Mouse (Mus musculus) hindbrain, embryonic 16.5 days (tissue): ENCODE data around the gene Iars2. TPM values are rescaled to one million over a fixed set of nuclear protein-coding genes. Genes with fewer than 3 reads are reported as not detected.

Experiments used
- ATAC-seq: fragments of 200-750 bp; cut with Nextera tagmentation; 2 replicates; pipeline ENCODE4 v1.8.0; 2017; ENCODE audit warnings: moderate TSS enrichment, moderate library complexity
- H3K27ac ChIP-seq: fragments of 300-500 bp; sonication (generic); 2 replicates; pipeline ENCODE4 v1.5.1; 2014; ENCODE audit warnings: low read depth, mild to moderate bottlenecking, control low read depth, low read length, moderate library complexity
- H3K27me3 ChIP-seq: fragments of 300-500 bp; sonication (generic); replicated peaks from 2 replicates; pipeline ENCODE4 v1.6.1; 2014; ENCODE audit warnings: low read length; ENCODE audit not compliant: control insufficient read depth, insufficient read depth
- H3K36me3 ChIP-seq: fragments of 300-500 bp; sonication (generic); 2 replicates; pipeline ENCODE4 v1.6.1; 2014; ENCODE audit warnings: mild to moderate bottlenecking, low read length, moderate library complexity, mixed read lengths; ENCODE audit not compliant: control insufficient read depth, insufficient read depth
- H3K4me1 ChIP-seq: fragments of 300-500 bp; sonication (generic); 2 replicates; pipeline ENCODE4 v1.6.1; 2014; ENCODE audit warnings: low read depth, low read length; ENCODE audit not compliant: control insufficient read depth, insufficient read depth
- H3K4me2 ChIP-seq: fragments of 300-500 bp; sonication (generic); 2 replicates; pipeline ENCODE4 v1.6.1; 2014; ENCODE audit warnings: mild to moderate bottlenecking, low read length, control low read depth, moderate library complexity
- H3K4me3 ChIP-seq: fragments of 300-500 bp; sonication (generic); 2 replicates; pipeline ENCODE4 v1.5.1; 2014; ENCODE audit warnings: mild to moderate bottlenecking, low read length, control low read depth, moderate library complexity
- H3K9ac ChIP-seq: fragments of 300-500 bp; sonication (generic); 2 replicates; pipeline ENCODE4 v1.6.1; 2014; ENCODE audit warnings: low read depth, mild to moderate bottlenecking, control low read depth, low read length, moderate library complexity
- H3K9me3 ChIP-seq: fragments of 300-500 bp; sonication (generic); 2 replicates; pipeline ENCODE4 v1.6.1; 2014; ENCODE audit warnings: mild to moderate bottlenecking, low read length, moderate library complexity; ENCODE audit not compliant: control insufficient read depth
- WGBS: fragments of 180-500 bp; shearing (Covaris S2); extraction: QIAGEN DNeasy Blood & Tissue Kit; methylation state at CpG from one replicate; pipeline ENCODE4 v1.1.7; 2014; 5-methylcytosine and 5-hydroxymethylcytosine counted together
- polyA plus RNA-seq: library from polyadenylated mRNA; unstranded; fragments of >200 nt; fragmentation: Nextera tagmentation; extraction: Ambion mirVana; gene quantifications from 2 replicates; pipeline ENCODE4 v1.2.1, GENCODE M21; 2015

Gene Iars2
- polyA plus RNA-seq, 1 experiment from 2014 or later = 18.6 TPM

DNA sequence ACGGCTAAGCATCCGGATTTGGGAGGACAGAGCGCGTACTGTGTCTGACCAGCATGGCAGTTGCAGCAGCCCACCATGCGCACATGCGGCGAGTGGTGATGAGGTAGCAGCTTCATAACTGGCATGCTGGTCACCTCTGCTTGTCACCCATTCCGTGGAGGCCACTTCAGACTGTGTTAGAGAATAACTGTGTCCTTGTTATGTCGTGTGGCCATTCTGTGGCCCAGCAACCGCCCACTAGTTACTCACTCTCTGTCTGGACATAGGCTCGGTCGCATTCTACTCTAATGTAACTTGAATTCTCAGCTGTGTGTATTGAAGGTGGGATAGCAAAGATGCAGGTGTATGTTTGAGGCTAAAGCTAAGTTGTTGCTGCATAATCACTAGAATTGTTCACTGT is 73.9 kb downstream of the Iars2 start:
- no peak for ATAC-seq
- Histone ChIP-seq H3K4me3 (no peak overlapping the region), H3K27ac (no peak overlapping the region), H3K4me2 (no peak overlapping the region), H3K27me3 (no peaks in the 10 kb centered on the region), H3K9ac (no peak overlapping the region), H3K36me3 (peaks cover 34% of the 10 kb centered on the region), H3K9me3 (no peaks in the 10 kb centered on the region), H3K4me1 (no peaks in the 10 kb centered on the region; the same call in 1 of the 2 replicates)
- WGBS = 93% methylated on average over 12 of the region's 12 CpGs

DNA sequence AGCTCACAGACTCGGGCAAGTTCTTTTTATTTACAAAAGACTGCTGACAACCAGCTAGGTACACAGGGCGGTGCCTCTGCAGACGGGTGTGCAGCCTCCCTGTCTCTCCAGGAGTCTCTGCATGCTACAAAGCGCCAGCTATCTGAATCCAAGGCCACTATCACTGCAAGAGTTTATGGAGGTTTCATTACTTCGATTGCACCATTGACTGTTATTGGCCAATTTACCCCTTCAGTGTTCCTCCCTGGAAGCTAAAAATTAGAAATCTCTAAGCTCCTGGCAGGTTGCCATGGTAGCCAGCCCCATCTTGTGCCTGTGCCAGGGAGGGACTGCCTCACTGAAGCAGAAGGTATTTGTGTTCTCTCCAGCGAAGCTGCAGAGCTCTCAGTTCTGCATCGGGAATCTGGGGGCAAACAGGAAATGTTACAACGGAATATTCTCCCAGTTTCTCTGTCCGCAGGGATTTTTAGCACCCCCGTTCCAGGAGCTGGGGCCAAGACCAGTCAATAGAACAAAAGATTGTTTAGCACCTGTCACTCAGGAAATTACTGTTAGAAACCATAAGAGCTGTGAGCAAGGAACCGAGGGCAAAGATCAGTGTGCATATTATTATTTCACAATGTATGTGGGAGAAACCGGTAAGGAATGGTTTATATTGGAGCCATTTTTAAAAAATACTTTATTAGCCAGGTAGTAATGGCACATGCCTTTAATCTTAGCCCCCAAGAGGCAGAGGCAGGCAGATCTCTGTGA is 75.9 kb downstream of the Iars2 start:
- Histone ChIP-seq H3K9ac (no peak overlapping the region), H3K9me3 (no peaks in the 10 kb centered on the region), H3K27me3 (no peaks in the 10 kb centered on the region), H3K4me2 (no peak overlapping the region), H3K4me1 (no peaks in the 10 kb centered on the region; the same call in 1 of the 2 replicates), H3K4me3 (no peak overlapping the region), H3K27ac (peak overlapping the region; percentile 65), H3K36me3 (peaks cover 38% of the 10 kb centered on the region)
- 45% methylated on average over 12 of the region's 12 CpGs for WGBS
- peak; percentile 67 for ATAC-seq

DNA sequence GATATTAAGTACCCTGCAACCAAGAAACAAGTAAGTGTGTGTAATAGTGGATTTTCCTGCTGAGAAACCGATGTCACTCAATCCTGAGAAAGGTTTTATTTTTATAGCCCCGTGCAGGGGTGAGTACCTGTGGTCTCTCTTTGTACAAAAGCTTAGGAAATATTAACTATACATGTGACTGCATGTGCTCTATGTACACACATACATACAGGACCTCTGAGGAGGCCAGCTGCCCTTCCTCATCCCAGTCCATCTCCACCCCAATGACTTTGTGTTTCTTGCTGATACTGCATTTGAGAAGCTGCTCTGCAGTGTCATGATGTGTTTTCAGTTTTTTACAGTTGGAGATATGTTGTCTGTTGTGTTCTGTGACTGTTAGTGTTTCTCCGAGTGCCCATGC is 76.8 kb downstream of the Iars2 start:
- H3K9me3 ChIP-seq = no peaks in the 10 kb centered on the region
- no peaks in the 10 kb centered on the region for H3K27me3 ChIP-seq
- H3K4me1 ChIP-seq = no peaks in the 10 kb centered on the region; the same call in 1 of the 2 replicates
- H3K4me3 ChIP-seq = no peak overlapping the region
- H3K9ac ChIP-seq = no peak overlapping the region
- no peak for ATAC-seq
- H3K27ac ChIP-seq = no peak overlapping the region
- peaks cover 39% of the 10 kb centered on the region for H3K36me3 ChIP-seq
- 90% methylated on average over 3 of the region's 3 CpGs for WGBS
- H3K4me2 ChIP-seq = no peak overlapping the region

DNA sequence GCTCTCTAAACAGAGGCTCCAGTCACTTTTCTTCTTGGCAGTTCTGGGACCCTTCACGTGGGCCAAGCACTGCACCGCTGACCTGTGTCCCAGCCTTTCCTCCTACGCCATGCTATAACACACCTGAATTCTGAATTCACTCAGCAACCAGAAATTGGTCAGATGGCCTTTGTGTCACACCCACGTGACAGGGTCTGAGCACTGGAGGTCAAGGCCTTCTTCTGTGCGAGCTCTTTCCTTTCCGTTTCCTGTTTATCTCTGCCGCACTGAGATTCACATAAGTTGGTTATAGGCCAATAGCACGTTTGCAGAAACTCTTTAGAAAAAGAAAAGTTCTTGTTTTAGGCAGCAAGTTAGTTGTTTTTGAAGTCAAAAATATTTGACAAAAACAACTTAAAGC is 80.5 kb downstream of the Iars2 start:
- WGBS = 95% methylated on average over 8 of the region's 8 CpGs
- Histone ChIP-seq H3K4me2 (no peak overlapping the region), H3K4me1 (no peaks in the 10 kb centered on the region; the same call in 1 of the 2 replicates), H3K27me3 (no peaks in the 10 kb centered on the region), H3K27ac (no peak overlapping the region), H3K4me3 (no peak overlapping the region), H3K9me3 (no peaks in the 10 kb centered on the region), H3K36me3 (peaks cover 39% of the 10 kb centered on the region), H3K9ac (no peak overlapping the region)
- no peak for ATAC-seq

DNA sequence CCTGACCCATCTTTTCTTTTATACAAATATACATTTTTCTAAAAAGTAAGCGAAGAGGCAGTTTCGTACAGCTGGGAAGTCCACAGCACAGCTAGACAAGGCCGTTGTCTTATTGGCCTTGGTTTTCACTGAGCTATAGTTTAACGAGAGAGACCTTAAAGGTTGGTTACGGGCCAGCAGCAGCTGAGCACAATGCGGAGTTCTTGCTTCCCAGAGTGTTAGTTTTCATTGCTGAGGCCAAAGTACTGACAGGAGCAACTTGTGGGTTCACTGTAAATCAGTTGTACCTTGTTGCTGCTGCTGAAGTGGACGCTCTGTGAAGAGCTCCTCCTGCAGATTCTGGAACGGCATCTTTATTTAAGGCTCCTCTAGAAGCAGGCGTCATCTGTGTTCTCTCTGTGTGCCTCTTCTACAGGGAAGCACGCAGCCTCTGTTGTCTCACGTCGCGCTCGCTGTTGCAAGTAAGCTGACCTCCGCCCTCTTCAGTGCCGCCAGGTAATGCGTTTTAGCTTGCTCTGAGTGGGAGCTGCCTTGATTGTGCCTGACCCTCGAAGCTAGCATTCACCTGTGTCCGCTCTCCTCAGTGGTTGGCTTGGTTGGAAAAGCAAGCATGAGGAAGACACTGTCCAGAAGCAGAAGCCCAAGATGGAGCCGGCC is 81.6 kb downstream of the Iars2 start:
- Histone ChIP-seq H3K4me1 (no peaks in the 10 kb centered on the region; the same call in 1 of the 2 replicates), H3K4me3 (no peak overlapping the region), H3K4me2 (no peak overlapping the region), H3K27me3 (no peaks in the 10 kb centered on the region), H3K27ac (no peak overlapping the region), H3K9ac (no peak overlapping the region), H3K36me3 (peaks cover 40% of the 10 kb centered on the region), H3K9me3 (no peaks in the 10 kb centered on the region)
- 91% methylated on average over 20 of the region's 20 CpGs for WGBS
- no peak for ATAC-seq

DNA sequence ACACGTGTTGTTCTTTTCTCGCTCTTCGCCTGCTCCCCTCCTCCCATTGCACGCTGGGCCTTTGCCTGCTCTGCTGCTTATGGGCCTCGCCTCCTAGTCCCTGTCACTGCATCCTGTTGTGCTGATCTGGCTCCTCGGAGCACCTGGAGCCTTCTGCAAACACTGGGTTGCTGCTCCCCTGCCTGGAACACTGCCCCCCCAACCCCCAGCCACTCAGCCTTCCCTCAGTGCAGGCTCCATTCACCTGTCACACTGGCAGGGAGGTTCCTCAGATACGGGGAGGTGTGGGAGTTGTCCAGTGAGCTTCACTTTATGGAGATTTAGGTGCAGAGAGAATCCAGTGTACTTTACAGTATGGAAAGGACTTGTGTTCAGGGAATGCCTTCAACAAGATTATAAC is 83.7 kb downstream of the Iars2 start:
- WGBS = 75% methylated on average over 7 of the region's 7 CpGs

DNA sequence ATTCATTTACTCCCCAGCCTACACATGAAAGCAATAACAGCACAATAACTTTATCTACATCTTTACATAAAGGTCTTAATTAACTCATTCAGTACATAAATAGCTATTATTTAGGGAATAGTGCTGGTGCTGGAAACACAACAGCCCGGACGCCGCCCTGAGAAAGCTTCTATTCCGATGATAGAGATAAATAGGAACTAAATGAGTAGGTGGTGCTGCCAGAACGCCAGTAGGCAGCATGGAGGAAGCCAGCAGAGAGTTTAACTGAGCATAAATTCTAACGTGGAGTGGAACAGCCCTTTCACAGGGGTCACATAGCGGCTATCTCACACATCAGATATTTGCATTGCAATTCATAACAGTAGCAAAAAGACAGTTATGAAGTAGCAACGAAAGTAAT is 86.2 kb downstream of the Iars2 start:
- H3K4me3 ChIP-seq = no peak overlapping the region
- no peak overlapping the region for H3K27ac ChIP-seq
- H3K4me1 ChIP-seq = no peaks in the 10 kb centered on the region
- 69% methylated on average over 8 of the region's 8 CpGs for WGBS
- no peaks in the 10 kb centered on the region for H3K9me3 ChIP-seq
- H3K9ac ChIP-seq = no peak overlapping the region
- no peaks in the 10 kb centered on the region for H3K27me3 ChIP-seq
- peaks cover 25% of the 10 kb centered on the region for H3K36me3 ChIP-seq
- H3K4me2 ChIP-seq = no peak overlapping the region
- ATAC-seq = no peak

More for the DNA sequence above, 83.7 kb downstream of the Iars2 start:
- peaks cover 26% of the 10 kb centered on the region for H3K36me3 ChIP-seq
- no peak overlapping the region for H3K4me2 ChIP-seq
- no peaks in the 10 kb centered on the region for H3K4me1 ChIP-seq
- H3K4me3 ChIP-seq = no peak overlapping the region
- no peak overlapping the region for H3K9ac ChIP-seq
- H3K27ac ChIP-seq = no peak overlapping the region
- ATAC-seq = no peak
- no peaks in the 10 kb centered on the region for H3K9me3 ChIP-seq
- no peaks in the 10 kb centered on the region for H3K27me3 ChIP-seq

DNA sequence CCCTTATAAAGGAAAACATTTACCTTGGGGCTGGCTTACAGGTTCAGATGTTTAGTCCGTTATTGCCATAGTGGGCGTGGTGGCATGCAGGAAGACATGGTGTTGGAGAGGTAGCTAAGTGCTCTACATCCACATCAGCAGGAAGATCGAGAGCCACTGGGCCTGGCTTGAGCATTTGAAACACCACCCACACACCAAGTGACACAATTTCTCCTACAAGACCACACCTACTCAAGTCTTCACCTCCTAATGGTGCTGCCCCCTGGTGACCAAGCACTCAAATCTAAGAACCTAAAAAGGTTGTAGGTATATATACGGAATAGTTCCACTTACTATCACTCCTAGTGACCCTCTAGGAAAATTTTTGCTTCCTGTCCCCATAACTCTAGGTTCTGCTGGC is 92.7 kb downstream of the Iars2 start:
- Histone ChIP-seq H3K4me1 (no peaks in the 10 kb centered on the region), H3K36me3 (peaks cover 27% of the 10 kb centered on the region)
- WGBS = 91% methylated on average over 4 of the region's 4 CpGs

DNA sequence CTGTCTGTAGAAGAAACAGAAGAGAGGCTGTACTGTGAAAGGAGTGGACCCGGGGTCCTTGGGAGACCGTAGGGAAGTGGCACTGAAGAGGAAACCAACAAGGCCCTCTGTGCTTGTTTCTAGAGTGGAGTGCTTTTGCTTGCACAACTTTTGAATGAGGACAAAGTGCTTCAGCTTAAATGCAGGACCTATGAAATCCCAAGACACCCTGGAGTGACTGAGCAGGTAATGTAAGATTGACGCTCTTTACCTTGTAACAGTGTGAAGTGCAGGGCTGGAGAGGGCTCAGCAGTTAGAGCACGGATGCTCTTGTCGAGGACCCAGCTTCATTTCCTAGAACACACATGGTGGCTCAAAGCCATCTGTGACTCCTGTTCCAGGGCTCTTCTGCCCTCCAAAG is 93.4 kb downstream of the Iars2 start:
- H3K9ac ChIP-seq = no peak overlapping the region
- no peaks in the 10 kb centered on the region for H3K27me3 ChIP-seq
- peaks cover 23% of the 10 kb centered on the region for H3K36me3 ChIP-seq
- H3K4me3 ChIP-seq = no peak overlapping the region
- whole genome bisulfite sequencing = 95% methylated on average over 5 of the region's 5 CpGs
- H3K4me1 ChIP-seq = no peaks in the 10 kb centered on the region
- H3K9me3 ChIP-seq = no peaks in the 10 kb centered on the region
- no peak for ATAC-seq
- H3K4me2 ChIP-seq = no peak overlapping the region
- H3K27ac ChIP-seq = no peak overlapping the region

More for the DNA sequence above, 92.7 kb downstream of the Iars2 start:
- Histone ChIP-seq H3K9me3 (no peaks in the 10 kb centered on the region), H3K9ac (no peak overlapping the region), H3K4me2 (no peak overlapping the region), H3K27ac (no peak overlapping the region), H3K4me3 (no peak overlapping the region), H3K27me3 (no peaks in the 10 kb centered on the region)
- no peak for ATAC-seq
